Mouse (Mus musculus) midbrain, embryonic 16.5 days (tissue): ENCODE data around the gene Ldlrad1. TPM values are rescaled to one million over a fixed set of nuclear protein-coding genes. Genes with fewer than 3 reads are reported as not detected.

Experiments used
- polyA plus RNA-seq: library from polyadenylated mRNA; unstranded; fragments of >200 nt; fragmentation: Nextera tagmentation; extraction: Ambion mirVana; gene quantifications from 2 replicates; pipeline ENCODE4 v1.2.1, GENCODE M21; 2015

Ldlrad1 gene
- polyA plus RNA-seq, 1 experiment from 2014 or later: not detected

Other genes starting within 250 kb of the Ldlrad1 start
- 74.1 and 77.3 TPM in 2 replicates for gene Mrpl37, start 142.3 kb upstream of the Ldlrad1 start, polyA plus RNA-seq
- 4.1 and 7.2 TPM in 2 replicates for gene Cyb5rl, start 142.2 kb upstream of the Ldlrad1 start, polyA plus RNA-seq
- not detected in 2 replicates for gene Cdcp2, start 112.3 kb upstream of the Ldlrad1 start, polyA plus RNA-seq
- 356 and 359 TPM in 2 replicates for gene Tmem59, start 30.8 kb upstream of the Ldlrad1 start, polyA plus RNA-seq
- gene Tceanc2, start 30.1 kb upstream of the Ldlrad1 start, polyA plus RNA-seq: 18.1 and 27.2 TPM in 2 replicates
- 54.6 and 59.4 TPM in 2 replicates for gene Lrrc42, start 44.4 kb downstream of the Ldlrad1 start, polyA plus RNA-seq
- gene Hspb11, start 44.4 kb downstream of the Ldlrad1 start, polyA plus RNA-seq: 35.6 and 39.6 TPM in 2 replicates
- not detected in 2 replicates for gene Dio1, start 98.0 kb downstream of the Ldlrad1 start, polyA plus RNA-seq
- gene Yipf1, start 105.2 kb downstream of the Ldlrad1 start, polyA plus RNA-seq: 52.2 and 53.2 TPM in 2 replicates
- 19.3 and 19.8 TPM in 2 replicates for gene Ndc1, start 158.6 kb downstream of the Ldlrad1 start, polyA plus RNA-seq
- gene Glis1, start 225.4 kb downstream of the Ldlrad1 start, polyA plus RNA-seq: 2.3 and 2.4 TPM in 2 replicates